Mouse (Mus musculus) CH12.LX (cell line): ENCODE results near the gene Ccdc28b. TPM values are rescaled to one million over a fixed set of nuclear protein-coding genes. Genes with fewer than 3 reads are reported as not detected.
A peak's percentile ranks its signal among the peaks of the same experiment; 100 is the strongest.

Experiments
- DNase-seq: peaks from one replicate; pipeline ENCODE4 v3.0.0-alpha.2; 2013; ENCODE audit errors: extremely low read depth
- H3K27ac ChIP-seq: 2 replicates; pipeline ENCODE4 v1.5.1; 2012; ENCODE audit warnings: low read depth, mild to moderate bottlenecking, control low read depth, moderate library complexity; ENCODE audit not compliant: insufficient read depth
- H3K27me3 ChIP-seq: replicated peaks from 2 replicates; pipeline ENCODE3; 2012; ENCODE audit warnings: inconsistent platforms
- H3K36me3 ChIP-seq, 2 experiments: replicated peaks in 1 of 2; 2 replicates each; pipeline versions ENCODE3 to v1.6.1; 2012; ENCODE audit warnings: inconsistent platforms in 1 of 2, low read length in 1 of 2, mild to moderate bottlenecking in 1 of 2, mixed read lengths in 1 of 2, moderate library complexity in 1 of 2; ENCODE audit not compliant: control insufficient read depth in 1 of 2, insufficient read depth in 1 of 2
- H3K4me1 ChIP-seq, 2 experiments: 2 replicates each; pipeline ENCODE4 v1.6.1; 2012; ENCODE audit warnings: inconsistent platforms in 1 of 2, moderate library complexity in 1 of 2; ENCODE audit not compliant: insufficient read depth in 2 of 2, control insufficient read depth in 1 of 2
- H3K4me2 ChIP-seq: 2 replicates; pipeline ENCODE4 v1.6.1; 2012; ENCODE audit warnings: low read depth, mild to moderate bottlenecking, control low read depth; ENCODE audit not compliant: poor library complexity, insufficient read depth, severe bottlenecking
- H3K4me3 ChIP-seq, 3 experiments: fragments of 150-350 bp in 1 of 3; sonication (generic) in 1 of 3; replicated peaks in 1 of 3; 2 replicates each; pipeline versions ENCODE3 to v1.5.1; 2011 to 2012; ENCODE audit warnings: low read depth in 2 of 3, low read length in 2 of 3, mild to moderate bottlenecking in 2 of 3, moderate library complexity in 2 of 3, control low read depth in 1 of 3, improper control_type of control experiment in 1 of 3, inconsistent platforms in 1 of 3, mixed read lengths in 1 of 3; ENCODE audit not compliant: poor library complexity in 1 of 3
- H3K79me2 ChIP-seq: replicated peaks from 2 replicates; pipeline ENCODE4 v1.6.1; 2012; ENCODE audit warnings: mild to moderate bottlenecking, moderate library complexity; ENCODE audit not compliant: control insufficient read depth, poor library complexity, insufficient read depth, severe bottlenecking; ENCODE audit errors: extremely low read depth
- H3K9ac ChIP-seq: 2 replicates; pipeline ENCODE4 v1.6.1; 2012; ENCODE audit warnings: low read depth, mild to moderate bottlenecking, control low read depth, moderate library complexity; ENCODE audit not compliant: insufficient read depth
- H3K9me3 ChIP-seq: replicated peaks from 2 replicates; pipeline ENCODE3; 2012; ENCODE audit warnings: low read length, inconsistent platforms, mixed read lengths
- CHD2 ChIP-seq: IDR thresholded peaks from 2 replicates; pipeline ENCODE4 v1.6.1; 2011; ENCODE audit warnings: low read length, improper control_type of control experiment
- HCFC1 ChIP-seq: IDR thresholded peaks from 2 replicates; pipeline ENCODE4 v1.6.1; 2012; ENCODE audit warnings: low read depth, mild to moderate bottlenecking, inconsistent platforms, low read length, improper control_type of control experiment
- IRF4 ChIP-seq: IDR thresholded peaks from 2 replicates; pipeline ENCODE4 v1.6.1; 2014; ENCODE audit warnings: low read depth, mild to moderate bottlenecking, inconsistent platforms, low read length, improper control_type of control experiment
- JUN ChIP-seq: IDR thresholded peaks from 2 replicates; pipeline ENCODE4 v1.6.1; 2011; ENCODE audit warnings: low read depth, mild to moderate bottlenecking, low read length, improper control_type of control experiment, moderate library complexity; ENCODE audit not compliant: insufficient read depth
- KAT2A ChIP-seq: IDR thresholded peaks from 2 replicates; pipeline ENCODE4 v1.6.1; 2012; ENCODE audit warnings: low read length, improper control_type of control experiment, inconsistent platforms; ENCODE audit not compliant: insufficient replicate concordance
- MAFK ChIP-seq: IDR thresholded peaks from 2 replicates; pipeline ENCODE4 v1.6.1; 2011; ENCODE audit warnings: low read length, improper control_type of control experiment; ENCODE audit not compliant: insufficient replicate concordance
- MAZ ChIP-seq: IDR thresholded peaks from 2 replicates; pipeline ENCODE4 v1.6.1; 2012; ENCODE audit warnings: low read depth, mild to moderate bottlenecking, inconsistent platforms, low read length, improper control_type of control experiment, moderate library complexity
- MXI1 ChIP-seq: IDR thresholded peaks from 2 replicates; pipeline ENCODE4 v1.6.1; 2011; ENCODE audit warnings: mild to moderate bottlenecking, low read depth, low read length, improper control_type of control experiment
- NELFE ChIP-seq: IDR thresholded peaks from 2 replicates; pipeline ENCODE4 v1.6.1; 2011; ENCODE audit warnings: low read depth, low read length, improper control_type of control experiment
- NRF1 ChIP-seq: IDR thresholded peaks from 2 replicates; pipeline ENCODE4 v1.6.1; 2014; ENCODE audit warnings: low read depth, mild to moderate bottlenecking, inconsistent platforms, low read length, improper control_type of control experiment, moderate library complexity
- PAX5 ChIP-seq: IDR thresholded peaks from 2 replicates; pipeline ENCODE4 v1.6.1; 2012; ENCODE audit warnings: low read length, inconsistent platforms, mixed read lengths
- POLR2A ChIP-seq: IDR thresholded peaks from 2 replicates; pipeline ENCODE4 v1.6.1; 2011; ENCODE audit warnings: low read depth, mild to moderate bottlenecking, improper control_type of control experiment, low read length
- POLR2AphosphoS2 ChIP-seq: IDR thresholded peaks from 2 replicates; pipeline ENCODE4 v1.6.1; 2011; ENCODE audit warnings: low read depth, low read length, improper control_type of control experiment
- RAD21 ChIP-seq: IDR thresholded peaks from 2 replicates; pipeline ENCODE4 v1.6.1; 2011; ENCODE audit warnings: low read depth, mild to moderate bottlenecking, low read length, improper control_type of control experiment, moderate library complexity
- RCOR1 ChIP-seq: conservative IDR thresholded peaks from 2 replicates; pipeline ENCODE4 v1.6.1; 2012; ENCODE audit warnings: low read depth, mild to moderate bottlenecking, inconsistent platforms, low read length, improper control_type of control experiment
- SMC3 ChIP-seq: IDR thresholded peaks from 2 replicates; pipeline ENCODE4 v1.6.1; 2011; ENCODE audit warnings: low read depth, low read length, improper control_type of control experiment
- TBP ChIP-seq: conservative IDR thresholded peaks from 2 replicates; pipeline ENCODE4 v1.6.1; 2011; ENCODE audit warnings: low read depth, low read length, improper control_type of control experiment
- TCF12 ChIP-seq: IDR thresholded peaks from 2 replicates; pipeline ENCODE4 v1.6.1; 2014; ENCODE audit warnings: low read depth, mild to moderate bottlenecking, inconsistent platforms, low read length, improper control_type of control experiment
- USF2 ChIP-seq: conservative IDR thresholded peaks from 2 replicates; pipeline ENCODE4 v1.6.1; 2011; ENCODE audit warnings: low read depth, low read length, improper control_type of control experiment
- ZC3H11A ChIP-seq: IDR thresholded peaks from 2 replicates; pipeline ENCODE4 v1.6.1; 2012; ENCODE audit warnings: low read depth, mild to moderate bottlenecking, inconsistent platforms, low read length, improper control_type of control experiment
- ZKSCAN1 ChIP-seq: IDR thresholded peaks from 2 replicates; pipeline ENCODE4 v1.6.1; 2012; ENCODE audit warnings: low read depth, inconsistent platforms, low read length, improper control_type of control experiment, borderline replicate concordance
- ZMIZ1 ChIP-seq: IDR thresholded peaks from 2 replicates; pipeline ENCODE4 v1.6.1; 2012; ENCODE audit warnings: low read depth, mild to moderate bottlenecking, inconsistent platforms, low read length, improper control_type of control experiment
- dilution Hi-C: fragments of 300-500 bp; cut with MboI; formaldehyde crosslinking; loops from 2 replicates; pipeline ENCODE4 v1.14.3; 2020; ENCODE audit warnings: low sequenced_read_pairs; ENCODE audit not compliant: extremely low pct_unique_long_range_greater_than_20kb, extremely low pct_ligation_motif_present
- in situ Hi-C: fragments of 300-500 bp; cut with MboI; formaldehyde crosslinking; loops from 3 replicates; pipeline ENCODE4 v1.14.3; 2019; ENCODE audit warnings: low sequenced_read_pairs, low pct_ligation_motif_present, low pct_unique_long_range_greater_than_20kb, mixed read lengths
- polyA plus RNA-seq: library from polyadenylated mRNA; unstranded; fragments of >175 nt; gene quantifications from 2 replicates; pipeline ENCODE4 v1.2.1, GENCODE M21; 2012; ENCODE audit warnings: low read depth; ENCODE audit not compliant: insufficient read length
- total RNA-seq, 2 experiments: library from RNA; depleted of rRNA; stranded (reverse); fragments of 300-350 nt in 1 of 2; fragments of >200 nt in 1 of 2; gene quantifications; 2 replicates each; pipeline ENCODE4 v1.2.3; 2012 to 2014

The Ccdc28b gene
- total and polyA plus RNA-seq, 3 experiments, result 24.0 to 28.0 (median 27.3) TPM

- no peaks in the 10 kb centered on the region for H3K9me3 ChIP-seq
- no peak within 1 kb of the TSS for H3K4me2 ChIP-seq
- no peaks in the 10 kb centered on the region for H3K27me3 ChIP-seq
- no peak within 1 kb of the TSS for H3K9ac ChIP-seq
- dilution Hi-C loops, result no loop called here
- no peak for DNase-seq
- no peaks in the 10 kb centered on the region for H3K79me2 ChIP-seq
- no peak for TF ChIP-seq ZKSCAN1
- no peak for TF ChIP-seq NELFE
- TF ChIP-seq HCFC1, result no peak
- no peak for TF ChIP-seq KAT2A
- TF ChIP-seq USF2, result no peak
- TF ChIP-seq TCF12, result no peak
- no peak for TF ChIP-seq CHD2
- TF ChIP-seq MAZ, result no peak
- TF ChIP-seq ZC3H11A, result no peak
- no peak for TF ChIP-seq MXI1
- TF ChIP-seq JUN, result no peak
- TF ChIP-seq MAFK, result no peak
- TF ChIP-seq POLR2A, result no peak
- no peak for TF ChIP-seq ZMIZ1
- no peak for TF ChIP-seq TBP
- no peak within 1 kb of the TSS for H3K27ac ChIP-seq
- no peak within 1 kb of the TSS for H3K4me3 ChIP-seq
- in situ Hi-C loops, result loop anchor here (25.0 kb wide), 1 partner anchor 252 kb away; no protein-coding TSS in a partner anchor
- peaks cover 3 to 49% of the 10 kb centered on the region in 2 experiments for H3K4me1 ChIP-seq
- H3K36me3 ChIP-seq, result peaks cover 32 to 75% of the 10 kb centered on the region in 2 experiments
These were observed 9.7 kb downstream of the Ccdc28b start, which contains the start of gene Dcdc2b for GRCm38 (mm10) chr4:129614093-129614492. Dcdc2b (minus strand) TSS chr4:129614257.

DNA sequence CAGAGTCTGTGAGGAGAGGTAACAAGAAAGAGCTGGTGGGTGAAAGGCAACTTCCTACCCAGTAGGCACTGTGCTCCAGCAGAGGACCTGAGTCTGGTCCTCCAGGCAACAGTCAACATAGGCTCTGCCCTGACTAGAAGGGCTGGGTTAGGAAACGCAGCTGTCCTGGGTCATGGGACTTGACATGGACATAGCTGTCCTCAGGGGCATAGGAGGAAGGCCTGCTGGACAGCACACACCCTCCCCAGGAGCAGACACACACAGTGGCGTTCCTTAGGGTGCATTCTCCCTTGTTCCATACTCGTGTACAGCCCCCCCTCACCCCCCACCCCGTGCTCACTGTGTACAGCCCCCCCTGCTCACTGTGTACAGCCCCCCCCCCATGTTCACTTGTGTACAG, 13.3 kb downstream of the Ccdc28b start:
- Histone ChIP-seq H3K9ac (no peak overlapping the region), H3K79me2 (no peaks in the 10 kb centered on the region), H3K27ac (no peak overlapping the region), H3K4me2 (no peak overlapping the region), H3K36me3 (peaks cover 34 to 77% of the 10 kb centered on the region in 2 experiments), H3K4me1 (peaks cover 6 to 49% of the 10 kb centered on the region in 2 experiments), H3K9me3 (no peaks in the 10 kb centered on the region), H3K27me3 (no peaks in the 10 kb centered on the region), H3K4me3 (no peak overlapping the region)
- DNase-seq, result no peak
- in situ Hi-C loops, result loop anchor here (25.0 kb wide), 1 partner anchor 248 kb away; no protein-coding TSS in a partner anchor
- dilution Hi-C loops, result no loop called here
- TF ChIP-seq MXI1, result no peak
- no peak for TF ChIP-seq PAX5
- no peak for TF ChIP-seq IRF4
- TF ChIP-seq RCOR1, result no peak
- no peak for TF ChIP-seq KAT2A
- no peak for TF ChIP-seq NRF1
- 0 out of 2 replicates have a peak, but pooled peaks have one; percentile 3 for TF ChIP-seq POLR2AphosphoS2
- TF ChIP-seq RAD21, result no peak
- no peak for TF ChIP-seq SMC3
